Mouse (Mus musculus) limb, embryonic 14.5 days (tissue): Measurements from ENCODE around the gene Cox15. TPM values are rescaled to one million over a fixed set of nuclear protein-coding genes. Genes with fewer than 3 reads are reported as not detected.

Experiments
- ATAC-seq: fragments of 200-750 bp; cut with Nextera tagmentation; 2 replicates; pipeline ENCODE4 v1.8.0; 2017; ENCODE audit warnings: low read depth, moderate number of reproducible peaks, moderate TSS enrichment; ENCODE audit not compliant: low FRiP score
- DNase-seq: peaks from one replicate; pipeline ENCODE4 v3.0.0-alpha.2; 2015; ENCODE audit warnings: low spot score
- H3K27ac ChIP-seq: fragments of 300-500 bp; sonication (generic); replicated peaks from 2 replicates; pipeline ENCODE4 v1.5.1; 2014; ENCODE audit warnings: low read depth, mild to moderate bottlenecking, low read length, moderate library complexity, mixed read lengths
- H3K27me3 ChIP-seq: fragments of 300-500 bp; sonication (generic); 2 replicates; pipeline ENCODE4 v1.6.1; 2014; ENCODE audit warnings: low read length, mixed read lengths; ENCODE audit not compliant: control insufficient read depth, insufficient read depth
- H3K36me3 ChIP-seq: fragments of 300-500 bp; sonication (generic); 2 replicates; pipeline ENCODE4 v1.6.1; 2014; ENCODE audit warnings: mild to moderate bottlenecking, low read length, moderate library complexity, mixed read lengths; ENCODE audit not compliant: control insufficient read depth, insufficient read depth
- H3K4me1 ChIP-seq: fragments of 300-500 bp; sonication (generic); 2 replicates; pipeline ENCODE4 v1.6.1; 2014; ENCODE audit warnings: antibody characterized with exemption, low read length, mixed read lengths; ENCODE audit not compliant: control insufficient read depth, insufficient read depth
- H3K4me2 ChIP-seq: fragments of 300-500 bp; sonication (generic); replicated peaks from 2 replicates; pipeline ENCODE4 v1.6.1; 2014; ENCODE audit warnings: low read depth, mild to moderate bottlenecking, low read length, moderate library complexity; ENCODE audit not compliant: severe bottlenecking
- H3K4me3 ChIP-seq: fragments of 300-500 bp; sonication (generic); replicated peaks from 2 replicates; pipeline ENCODE4 v1.5.1; 2014; ENCODE audit warnings: low read length
- H3K9ac ChIP-seq: fragments of 300-500 bp; sonication (generic); 2 replicates; pipeline ENCODE4 v1.6.1; 2014; ENCODE audit warnings: mild to moderate bottlenecking, low read depth, low read length, moderate library complexity; ENCODE audit not compliant: severe bottlenecking
- H3K9me3 ChIP-seq: fragments of 300-500 bp; sonication (generic); 2 replicates; pipeline ENCODE4 v1.6.1; 2016; ENCODE audit warnings: low read length; ENCODE audit not compliant: control insufficient read depth
- POLR2A ChIP-seq: fragments of 200-500 bp; IDR thresholded peaks from 2 replicates; pipeline ENCODE4 v1.8.0; 2012; ENCODE audit warnings: inconsistent platforms, mild to moderate bottlenecking, moderate library complexity, borderline replicate concordance; ENCODE audit not compliant: insufficient read depth, insufficient read length; ENCODE audit errors: extremely low read depth
- WGBS: fragments of 180-500 bp; shearing (Covaris S2); extraction: QIAGEN DNeasy Blood & Tissue Kit; methylation state at CpG from one replicate; pipeline ENCODE4 v1.1.7; 2014; 5-methylcytosine and 5-hydroxymethylcytosine counted together
- polyA plus RNA-seq, 2 experiments: library from polyadenylated mRNA; depleted of rRNA in 1 of 2; stranded (reverse) in 1 of 2; unstranded in 1 of 2; fragments of >200 nt; fragmentation: Nextera tagmentation in 1 of 2; extraction: Ambion mirVana in 1 of 2; gene quantifications; 2 replicates each; pipeline versions ENCODE4 v1.2.1 to v1.2.3; 2012 to 2014

Gene Cox15
- polyA plus RNA-seq (2012; rRNA removed) (15.8 and 17.7 TPM in 2 replicates), polyA plus RNA-seq (2014; fragmentation: Nextera tagmentation; extraction: Ambion mirVana) (7.7 and 8.8 TPM in 2 replicates)

- H3K27ac ChIP-seq: peak within 1 kb of the TSS; percentile 94
- ATAC-seq (peak; percentile 89), DNase-seq (peak; percentile 99)
- H3K9ac ChIP-seq: peak within 1 kb of the TSS; percentile 79
- H3K36me3 ChIP-seq: peaks cover 24% of the 10 kb centered on the region
- H3K9me3 ChIP-seq: no peaks in the 10 kb centered on the region
- peak within 1 kb of the TSS; percentile 73 for H3K4me3 ChIP-seq
- 0 out of 2 replicates have a peak, but pooled peaks cover 3% of the 10 kb centered on the region for H3K4me1 ChIP-seq
- peak; percentile 95 for TF ChIP-seq POLR2A
- under 1% methylated on average over 54 of the region's 62 CpGs for WGBS
- H3K4me2 ChIP-seq: peak within 1 kb of the TSS; percentile 55
- H3K27me3 ChIP-seq: no peaks in the 10 kb centered on the region
These were observed at the start of gene Cox15, which contains the start of gene Cutc for GRCm38 (mm10) chr19:43752489-43753225. Gene Cox15, minus strand, starts transcription at chr19:43753000. Gene Cutc, plus strand, starts transcription at chr19:43752996.

- 74% methylated on average over 9 of the region's 9 CpGs for WGBS
- TF ChIP-seq POLR2A: no peak
- Histone ChIP-seq H3K27me3 (no peaks in the 10 kb centered on the region), H3K4me1 (no peaks in the 10 kb centered on the region), H3K9me3 (no peaks in the 10 kb centered on the region), H3K36me3 (no peaks in the 10 kb centered on the region), H3K4me3 (no peak overlapping the region), H3K27ac (no peak overlapping the region), H3K9ac (no peak overlapping the region), H3K4me2 (no peak overlapping the region)
- ATAC-seq (no peak), DNase-seq (no peak)
These were observed 48.7 kb upstream of the Cox15 start for GRCm38 (mm10) chr19:43801427-43802051.

GRCm38 (mm10) chr19:43797216-43797615 is 44.4 kb upstream of the Cox15 start:
- H3K27ac ChIP-seq: no peak overlapping the region
- no peak overlapping the region for H3K4me2 ChIP-seq
- no peaks in the 10 kb centered on the region for H3K36me3 ChIP-seq
- 76% methylated on average over 5 of the region's 5 CpGs for WGBS
- DNase-seq (no peak), ATAC-seq (no peak)
- H3K9ac ChIP-seq: no peak overlapping the region
- TF ChIP-seq POLR2A: no peak
- no peak overlapping the region for H3K4me3 ChIP-seq
- no peaks in the 10 kb centered on the region for H3K9me3 ChIP-seq
- H3K4me1 ChIP-seq: no peaks in the 10 kb centered on the region
- H3K27me3 ChIP-seq: no peaks in the 10 kb centered on the region

GRCm38 (mm10) chr19:43795511-43795910 is 42.7 kb upstream of the Cox15 start:
- Histone ChIP-seq H3K4me2 (no peak overlapping the region), H3K4me1 (no peaks in the 10 kb centered on the region), H3K4me3 (no peak overlapping the region), H3K9ac (no peak overlapping the region), H3K27me3 (no peaks in the 10 kb centered on the region), H3K27ac (no peak overlapping the region), H3K9me3 (no peaks in the 10 kb centered on the region), H3K36me3 (no peaks in the 10 kb centered on the region)
- TF ChIP-seq POLR2A: no peak
- DNase-seq (no peak), ATAC-seq (no peak)
- WGBS: 75% methylated on average over 8 of the region's 8 CpGs

GRCm38 (mm10) chr19:43793951-43794350 is 41.2 kb upstream of the Cox15 start:
- no peak for TF ChIP-seq POLR2A
- ATAC-seq: no peak

More at GRCm38 (mm10) chr19:43793951-43794350, 41.2 kb upstream of the Cox15 start:
- H3K27ac ChIP-seq: no peak overlapping the region
- no peak overlapping the region for H3K4me3 ChIP-seq
- H3K36me3 ChIP-seq: no peaks in the 10 kb centered on the region
- DNase-seq: no peak
- no peak overlapping the region for H3K4me2 ChIP-seq
- 94% methylated on average over 1 of the region's 1 CpGs for WGBS
- H3K27me3 ChIP-seq: no peaks in the 10 kb centered on the region
- H3K9ac ChIP-seq: no peak overlapping the region
- H3K9me3 ChIP-seq: no peaks in the 10 kb centered on the region
- no peaks in the 10 kb centered on the region for H3K4me1 ChIP-seq
